Mouse (Mus musculus): ENCODE measurements around the gene Hipk2. TPM values are rescaled to one million over a fixed set of nuclear protein-coding genes. Genes with fewer than 3 reads are reported as not detected.

The Hipk2 gene
- polyA plus RNA-seq, 1 experiment: 16.9 TPM

- DNase-seq: no peak
- no peaks in the 10 kb centered on the region for H3K36me3 ChIP-seq (ENCODE audit: control insufficient read depth, insufficient read depth, low read length)
- no peaks in the 10 kb centered on the region for H3K4me1 ChIP-seq (replicated peaks; ENCODE audit: control insufficient read depth, insufficient read depth, low read length)
- WGBS: 95% methylated on average over 2 of the region's 2 CpGs
- H3K27ac ChIP-seq (ENCODE audit: control insufficient read depth, insufficient read depth, low read length): no peak overlapping the region
- no peaks in the 10 kb centered on the region for H3K27me3 ChIP-seq (ENCODE audit: control insufficient read depth, insufficient read depth, low read length)
- TF ChIP-seq CTCF (IDR thresholded peaks at IDR 0.05; ENCODE audit: borderline replicate concordance, control insufficient read depth, extremely low read depth, insufficient read depth, low read length, poor library complexity): no peak
- TF ChIP-seq POLR2A (IDR thresholded peaks at IDR 0.05; ENCODE audit: control insufficient read depth, extremely low read depth, insufficient read depth, low read length, poor library complexity): no peak
- H3K4me3 ChIP-seq (ENCODE audit: control insufficient read depth, insufficient read depth, low read length): no peak overlapping the region
Measured at GRCm38 (mm10) chr6:38755188-38755587, 120.8 kb downstream of the Hipk2 start.

GRCm38 (mm10) chr6:38753729-38754128, 122.2 kb downstream of the Hipk2 start:
- no peak for DNase-seq
- Histone ChIP-seq H3K4me1 (replicated peaks; ENCODE audit: control insufficient read depth, insufficient read depth, low read length) (no peaks in the 10 kb centered on the region), H3K4me3 (ENCODE audit: control insufficient read depth, insufficient read depth, low read length) (no peak overlapping the region), H3K27ac (ENCODE audit: control insufficient read depth, insufficient read depth, low read length) (no peak overlapping the region), H3K36me3 (ENCODE audit: control insufficient read depth, insufficient read depth, low read length) (no peaks in the 10 kb centered on the region), H3K27me3 (ENCODE audit: control insufficient read depth, insufficient read depth, low read length) (no peaks in the 10 kb centered on the region)
- 85% methylated on average over 2 of the region's 2 CpGs for WGBS
- no peak for TF ChIP-seq CTCF (IDR thresholded peaks at IDR 0.05; ENCODE audit: borderline replicate concordance, control insufficient read depth, extremely low read depth, insufficient read depth, low read length, poor library complexity)
- no peak for TF ChIP-seq POLR2A (IDR thresholded peaks at IDR 0.05; ENCODE audit: control insufficient read depth, extremely low read depth, insufficient read depth, low read length, poor library complexity)

GRCm38 (mm10) chr6:38753025-38753424, 122.9 kb downstream of the Hipk2 start:
- WGBS: 93% methylated on average over 2 of the region's 2 CpGs

GRCm38 (mm10) chr6:38752495-38752894, 123.5 kb downstream of the Hipk2 start:
- TF ChIP-seq CTCF (IDR thresholded peaks at IDR 0.05; ENCODE audit: borderline replicate concordance, control insufficient read depth, extremely low read depth, insufficient read depth, low read length, poor library complexity) (no peak), POLR2A (IDR thresholded peaks at IDR 0.05; ENCODE audit: control insufficient read depth, extremely low read depth, insufficient read depth, low read length, poor library complexity) (no peak)
- WGBS: 98% methylated on average over 6 of the region's 6 CpGs
- DNase-seq: no peak
- H3K4me3 ChIP-seq (ENCODE audit: control insufficient read depth, insufficient read depth, low read length): no peak overlapping the region
- H3K27me3 ChIP-seq (ENCODE audit: control insufficient read depth, insufficient read depth, low read length): no peaks in the 10 kb centered on the region
- H3K4me1 ChIP-seq (replicated peaks; ENCODE audit: control insufficient read depth, insufficient read depth, low read length): no peaks in the 10 kb centered on the region
- no peaks in the 10 kb centered on the region for H3K36me3 ChIP-seq (ENCODE audit: control insufficient read depth, insufficient read depth, low read length)
- no peak overlapping the region for H3K27ac ChIP-seq (ENCODE audit: control insufficient read depth, insufficient read depth, low read length)

More at GRCm38 (mm10) chr6:38753025-38753424, 122.9 kb downstream of the Hipk2 start:
- Histone ChIP-seq H3K4me1 (replicated peaks; ENCODE audit: control insufficient read depth, insufficient read depth, low read length) (no peaks in the 10 kb centered on the region), H3K4me3 (ENCODE audit: control insufficient read depth, insufficient read depth, low read length) (no peak overlapping the region), H3K36me3 (ENCODE audit: control insufficient read depth, insufficient read depth, low read length) (no peaks in the 10 kb centered on the region), H3K27me3 (ENCODE audit: control insufficient read depth, insufficient read depth, low read length) (no peaks in the 10 kb centered on the region), H3K27ac (ENCODE audit: control insufficient read depth, insufficient read depth, low read length) (no peak overlapping the region)
- no peak for DNase-seq
- TF ChIP-seq CTCF (IDR thresholded peaks at IDR 0.05; ENCODE audit: borderline replicate concordance, control insufficient read depth, extremely low read depth, insufficient read depth, low read length, poor library complexity): no peak
- no peak for TF ChIP-seq POLR2A (IDR thresholded peaks at IDR 0.05; ENCODE audit: control insufficient read depth, extremely low read depth, insufficient read depth, low read length, poor library complexity)

GRCm38 (mm10) chr6:38748037-38748436, 127.9 kb downstream of the Hipk2 start:
- Histone ChIP-seq H3K27me3 (ENCODE audit: control insufficient read depth, insufficient read depth, low read length) (no peaks in the 10 kb centered on the region), H3K27ac (ENCODE audit: control insufficient read depth, insufficient read depth, low read length) (no peak overlapping the region), H3K36me3 (ENCODE audit: control insufficient read depth, insufficient read depth, low read length) (no peaks in the 10 kb centered on the region), H3K4me3 (ENCODE audit: control insufficient read depth, insufficient read depth, low read length) (no peak overlapping the region), H3K4me1 (replicated peaks; ENCODE audit: control insufficient read depth, insufficient read depth, low read length) (no peaks in the 10 kb centered on the region)
- TF ChIP-seq CTCF (IDR thresholded peaks at IDR 0.05; ENCODE audit: borderline replicate concordance, control insufficient read depth, extremely low read depth, insufficient read depth, low read length, poor library complexity): no peak
- no peak for TF ChIP-seq POLR2A (IDR thresholded peaks at IDR 0.05; ENCODE audit: control insufficient read depth, extremely low read depth, insufficient read depth, low read length, poor library complexity)
- 74% methylated on average over 4 of the region's 4 CpGs for WGBS
- no peak for DNase-seq

GRCm38 (mm10) chr6:38743351-38743750, 132.6 kb downstream of the Hipk2 start:
- 96% methylated on average over 7 of the region's 7 CpGs for WGBS
- Histone ChIP-seq H3K4me3 (ENCODE audit: control insufficient read depth, insufficient read depth, low read length) (no peak overlapping the region), H3K36me3 (ENCODE audit: control insufficient read depth, insufficient read depth, low read length) (no peaks in the 10 kb centered on the region), H3K27me3 (ENCODE audit: control insufficient read depth, insufficient read depth, low read length) (no peaks in the 10 kb centered on the region), H3K27ac (ENCODE audit: control insufficient read depth, insufficient read depth, low read length) (no peak overlapping the region), H3K4me1 (replicated peaks; ENCODE audit: control insufficient read depth, insufficient read depth, low read length) (no peaks in the 10 kb centered on the region; the same call in 1 of the 2 replicates)
- TF ChIP-seq CTCF (IDR thresholded peaks at IDR 0.05; ENCODE audit: borderline replicate concordance, control insufficient read depth, extremely low read depth, insufficient read depth, low read length, poor library complexity): no peak
- TF ChIP-seq POLR2A (IDR thresholded peaks at IDR 0.05; ENCODE audit: control insufficient read depth, extremely low read depth, insufficient read depth, low read length, poor library complexity): no peak
- no peak for DNase-seq

GRCm38 (mm10) chr6:38742441-38742840, 133.5 kb downstream of the Hipk2 start:
- H3K36me3 ChIP-seq (ENCODE audit: control insufficient read depth, insufficient read depth, low read length): no peaks in the 10 kb centered on the region
- 96% methylated on average over 3 of the region's 3 CpGs for WGBS
- H3K27me3 ChIP-seq (ENCODE audit: control insufficient read depth, insufficient read depth, low read length): no peaks in the 10 kb centered on the region
- DNase-seq: no peak
- H3K4me1 ChIP-seq (replicated peaks; ENCODE audit: control insufficient read depth, insufficient read depth, low read length): no peaks in the 10 kb centered on the region; the same call in 1 of the 2 replicates
- no peak overlapping the region for H3K27ac ChIP-seq (ENCODE audit: control insufficient read depth, insufficient read depth, low read length)
- no peak overlapping the region for H3K4me3 ChIP-seq (ENCODE audit: control insufficient read depth, insufficient read depth, low read length)
- TF ChIP-seq CTCF (IDR thresholded peaks at IDR 0.05; ENCODE audit: borderline replicate concordance, control insufficient read depth, extremely low read depth, insufficient read depth, low read length, poor library complexity) (no peak), POLR2A (IDR thresholded peaks at IDR 0.05; ENCODE audit: control insufficient read depth, extremely low read depth, insufficient read depth, low read length, poor library complexity) (no peak)

All from thymus, adult 2 months (tissue).